Mouse (Mus musculus): ENCODE data around the gene Slc13a1.
"Not testable (repeated sequence)": the region's sequence is repeated elsewhere in the genome, so short reads cannot be mapped to it uniquely, and the experiment has no call there.

The Slc13a1 gene

DNA sequence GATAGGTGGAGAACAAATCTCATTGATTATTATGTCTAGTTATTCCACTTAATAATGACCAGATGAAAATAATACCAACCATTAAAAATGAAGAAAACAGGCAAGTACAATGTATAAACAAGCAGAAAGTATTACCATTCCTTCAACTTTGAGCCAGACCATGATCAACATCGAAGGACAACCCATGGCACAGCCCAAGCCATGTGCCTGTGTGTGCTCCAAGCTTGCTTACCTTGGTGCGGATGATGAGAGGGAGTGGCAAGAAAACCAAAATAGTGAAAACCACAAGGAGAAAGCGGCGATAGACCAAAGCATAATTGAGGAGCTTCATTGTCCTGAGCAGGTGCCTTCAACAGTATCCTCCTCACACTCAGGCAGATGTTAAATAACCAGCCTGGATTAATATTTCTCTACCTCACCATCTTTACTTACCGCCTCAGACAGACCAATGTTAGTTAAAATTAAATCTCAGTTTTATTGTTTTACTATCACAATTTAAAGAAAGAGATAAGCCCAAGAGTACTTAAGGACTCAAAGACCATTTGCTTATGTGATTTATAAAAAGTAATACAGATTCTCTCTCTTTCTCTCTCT lies at the start of gene Slc13a1:
Gene Slc13a1 (minus strand): TSS at position 359 of the 594 bp plus-strand sequence.
- no peak for DNase-seq (ENCODE audit: low read depth)

DNA sequence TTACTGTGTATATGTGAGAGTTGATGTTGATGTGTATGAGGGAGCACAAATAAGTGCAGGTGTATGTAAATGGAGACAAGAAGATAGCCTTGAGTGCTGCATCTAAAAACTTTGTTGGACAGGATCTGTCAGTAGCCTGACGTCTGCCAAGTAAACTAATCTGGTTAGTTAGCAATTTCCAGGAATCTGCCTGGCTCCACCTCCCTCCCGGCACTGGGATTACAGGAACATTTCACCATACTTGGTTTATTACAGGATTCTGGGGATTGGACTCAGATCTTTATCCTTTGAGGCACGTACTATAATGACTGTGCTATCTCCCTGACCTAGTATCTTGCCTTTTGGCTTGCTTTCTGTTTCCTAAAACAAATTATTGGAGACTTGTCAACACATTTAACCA lies 40.0 kb upstream of the Slc13a1 start:
- DNase-seq (ENCODE audit: low read depth), result no peak

DNA sequence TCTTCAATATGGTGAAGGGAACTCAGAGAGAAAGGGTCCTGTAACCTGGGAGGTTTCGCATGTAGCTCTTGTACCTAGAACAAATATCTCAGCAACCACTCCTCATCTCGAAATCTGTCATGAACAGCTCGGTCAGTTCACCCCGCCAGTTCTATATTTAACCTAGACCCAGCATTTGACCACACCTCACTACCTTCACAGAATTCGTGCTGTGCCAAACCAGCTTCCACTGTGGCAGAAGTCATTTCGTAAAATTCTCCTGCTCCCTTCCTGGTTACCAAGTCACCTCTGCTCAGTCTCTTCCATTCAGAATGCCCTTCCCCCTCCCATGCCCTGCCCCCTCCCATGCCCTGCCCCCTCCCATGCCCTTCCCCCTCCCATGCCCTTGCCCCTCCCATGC lies 34.3 kb upstream of the Slc13a1 start:
- DNase-seq (ENCODE audit: low read depth), result no peak

DNA sequence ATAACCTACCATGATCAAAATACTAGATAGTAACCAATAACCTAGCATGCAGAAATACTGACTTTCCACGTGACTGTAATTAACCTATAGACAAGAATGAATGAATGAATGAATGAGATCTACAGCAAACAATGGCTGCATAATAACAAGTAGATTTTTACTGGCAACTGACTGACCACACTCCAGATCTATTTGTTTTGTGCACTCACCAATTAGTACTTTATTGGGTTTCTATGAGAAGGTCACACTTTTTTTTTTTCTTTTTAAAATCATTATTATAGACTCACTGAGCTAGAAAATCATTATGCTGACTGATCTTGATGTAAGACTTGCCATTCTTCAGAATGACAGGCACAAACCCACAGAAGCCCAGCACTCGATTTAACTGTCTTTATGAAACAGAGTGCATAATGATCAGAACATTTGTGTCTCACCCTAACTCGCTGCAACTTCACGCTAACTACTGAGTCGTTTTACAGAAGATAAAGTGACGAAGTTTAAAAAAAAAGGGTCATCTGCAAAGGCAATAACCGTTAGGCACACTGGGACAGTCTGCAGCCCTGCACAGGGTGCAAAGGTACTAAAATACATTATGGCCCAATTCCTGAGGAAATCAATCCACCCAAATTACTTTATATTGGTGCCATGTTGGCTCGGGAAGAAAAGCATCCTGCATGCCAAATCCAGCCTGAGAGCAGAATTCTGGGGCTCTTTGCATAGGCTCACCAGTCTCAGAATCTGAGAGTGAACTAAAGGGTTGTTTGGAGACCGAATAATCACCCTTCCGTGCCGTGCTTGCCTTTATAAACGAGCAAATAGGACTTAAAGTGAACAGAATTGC lies 33.0 kb upstream of the Slc13a1 start:
- DNase-seq (ENCODE audit: low read depth), result no peak

DNA sequence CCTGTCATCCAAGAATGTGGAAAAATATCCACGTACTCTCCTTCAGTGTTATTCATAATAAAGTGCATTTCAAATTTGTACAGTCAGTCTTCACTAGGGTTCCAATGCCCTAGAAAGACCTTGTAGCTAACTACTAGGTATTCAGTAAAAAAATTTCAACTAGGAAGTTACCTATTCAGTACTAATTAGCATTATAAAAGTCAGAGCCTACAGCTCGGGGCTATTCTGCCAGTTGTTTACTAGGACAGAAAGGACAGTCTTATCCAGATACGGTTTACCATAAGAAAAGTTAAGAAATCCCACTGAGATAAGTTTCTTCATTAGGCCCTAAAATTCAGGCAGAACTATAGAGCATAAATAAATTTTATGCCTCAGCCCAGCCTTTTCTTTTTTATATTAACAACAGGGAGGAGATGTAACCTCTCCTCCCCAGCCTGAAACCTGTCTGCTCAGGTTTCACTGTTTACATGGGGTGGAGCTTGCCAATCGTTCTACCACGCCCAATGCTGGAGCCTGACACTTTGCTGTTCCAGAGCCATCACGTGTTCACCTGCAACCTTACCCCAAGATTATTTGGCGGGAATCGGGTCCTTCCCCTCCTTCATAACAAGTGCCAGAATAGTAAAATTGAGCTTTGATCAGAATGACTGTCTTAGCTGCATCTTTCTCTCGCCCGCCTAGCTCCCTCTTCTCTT lies 29.8 kb upstream of the Slc13a1 start:
- not testable (repeated sequence) for DNase-seq (ENCODE audit: low read depth)

DNA sequence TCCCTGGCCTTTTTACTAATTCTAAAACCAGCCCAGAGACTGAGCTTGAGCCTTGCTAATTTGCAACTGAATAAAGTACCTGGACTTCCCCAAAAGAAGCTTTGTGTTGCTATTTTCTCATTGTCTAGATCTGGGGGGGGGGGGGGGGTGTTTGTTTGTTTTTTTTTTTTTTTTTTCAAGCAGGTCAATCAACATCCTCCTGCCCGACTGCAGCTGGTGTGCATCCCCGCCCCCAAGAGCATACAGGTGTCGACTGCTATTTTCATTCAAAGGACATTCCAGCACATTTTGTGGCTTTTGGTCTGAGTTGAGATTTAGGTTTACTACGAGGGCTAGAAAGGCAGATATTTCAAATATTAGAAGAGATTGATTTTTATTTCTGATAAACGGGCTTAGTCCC lies 28.5 kb upstream of the Slc13a1 start:
- DNase-seq (ENCODE audit: low read depth), result not testable (repeated sequence)

DNA sequence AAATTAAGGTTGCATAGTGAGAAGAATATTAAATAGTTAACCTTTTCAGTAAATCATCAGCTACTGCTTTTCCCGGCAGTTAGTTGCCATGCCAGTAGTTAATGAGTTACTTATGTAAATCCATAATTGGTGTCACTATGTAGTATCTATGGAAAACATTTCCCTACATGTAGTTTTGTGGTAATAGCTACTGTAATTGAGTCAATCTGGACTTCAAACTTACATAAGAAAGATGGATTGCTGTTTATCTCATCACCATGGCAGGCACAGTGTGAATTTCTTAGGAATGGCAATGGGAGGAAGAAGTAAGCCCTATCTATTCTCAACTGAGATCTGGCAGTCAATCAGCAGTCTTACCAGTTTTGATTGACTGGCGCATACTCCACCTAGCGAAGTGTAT lies 15.5 kb upstream of the Slc13a1 start:
- DNase-seq (ENCODE audit: low read depth), result no peak

DNA sequence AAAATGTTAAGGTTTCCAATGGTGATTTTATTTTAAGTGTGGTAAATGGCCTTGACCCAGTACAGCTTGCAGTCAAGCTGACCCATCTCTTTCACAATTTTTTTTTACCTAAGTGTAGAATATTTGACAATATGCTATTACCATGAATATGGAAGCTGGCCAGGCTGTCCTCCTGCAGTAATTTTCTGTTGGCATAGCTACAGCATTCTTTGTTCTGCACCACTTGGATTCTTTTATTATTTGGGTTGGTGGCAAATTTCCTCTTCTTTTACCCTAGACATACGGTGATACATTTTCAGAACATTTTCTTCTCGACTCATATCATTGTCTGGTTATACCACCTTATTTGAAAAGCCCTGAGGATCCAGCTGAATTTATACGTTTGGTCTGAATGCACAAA lies 7.5 kb upstream of the Slc13a1 start:
- no peak for DNase-seq (ENCODE audit: low read depth)

DNA sequence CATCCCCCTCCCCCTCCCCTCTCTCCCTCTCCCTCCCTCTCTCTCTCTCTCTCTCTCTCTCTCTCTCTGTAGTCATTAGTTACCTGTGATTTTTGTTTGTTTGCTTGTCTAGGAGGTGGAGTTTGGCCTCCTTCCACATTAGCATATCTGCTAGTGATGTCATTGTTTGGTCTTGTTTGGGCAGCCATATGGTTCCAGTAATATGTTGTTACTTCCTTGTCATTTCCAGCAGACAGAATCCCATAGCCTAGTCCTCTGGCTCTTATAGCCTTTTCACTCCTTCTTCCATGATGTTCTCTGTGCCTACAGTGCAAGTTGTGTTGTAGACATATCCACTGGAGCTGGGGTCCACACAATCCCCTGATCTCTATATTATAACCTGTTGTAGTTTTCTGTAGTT lies 6.1 kb upstream of the Slc13a1 start:
- DNase-seq (ENCODE audit: low read depth), result no peak

DNA sequence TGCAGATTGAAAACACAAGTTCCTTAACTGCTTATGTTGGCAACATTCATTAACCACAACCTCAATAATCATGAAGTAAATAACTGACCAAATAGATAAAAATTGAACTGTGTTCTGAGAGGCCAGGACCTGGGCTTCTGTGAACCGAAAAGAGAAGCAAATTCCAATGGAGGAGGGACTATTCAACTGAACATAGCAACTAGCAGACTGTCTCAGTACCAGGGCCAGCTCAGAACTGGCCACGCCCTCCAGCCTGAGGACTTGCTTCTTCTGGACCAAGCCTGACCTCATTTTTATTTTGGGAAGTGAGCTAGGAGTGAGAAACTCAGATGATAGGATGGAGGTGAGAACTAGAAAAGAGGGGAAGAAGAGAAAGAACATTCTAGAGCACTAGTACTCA lies 4.8 kb upstream of the Slc13a1 start:
- no peak for DNase-seq (ENCODE audit: low read depth)

DNA sequence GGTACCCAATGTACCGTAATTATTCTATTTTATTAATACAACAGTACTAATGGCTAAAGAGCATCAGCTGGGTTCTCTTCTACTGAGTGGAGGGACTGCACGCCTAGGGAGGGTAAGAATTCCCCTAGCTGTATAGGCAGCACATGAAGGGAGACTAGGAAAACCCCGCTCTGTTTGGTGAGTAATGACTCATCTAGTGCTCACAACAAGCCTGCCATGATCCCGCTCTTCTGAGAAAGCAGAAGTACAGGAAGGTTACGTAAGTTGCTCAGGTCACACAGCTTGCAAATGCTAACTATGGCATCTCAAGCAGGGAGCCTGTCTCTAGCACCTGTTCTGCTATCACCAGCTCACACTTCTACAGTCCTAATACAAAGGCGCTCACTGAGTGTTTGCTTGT lies 1.1 kb downstream of the Slc13a1 start:
- DNase-seq (ENCODE audit: low read depth), result no peak

DNA sequence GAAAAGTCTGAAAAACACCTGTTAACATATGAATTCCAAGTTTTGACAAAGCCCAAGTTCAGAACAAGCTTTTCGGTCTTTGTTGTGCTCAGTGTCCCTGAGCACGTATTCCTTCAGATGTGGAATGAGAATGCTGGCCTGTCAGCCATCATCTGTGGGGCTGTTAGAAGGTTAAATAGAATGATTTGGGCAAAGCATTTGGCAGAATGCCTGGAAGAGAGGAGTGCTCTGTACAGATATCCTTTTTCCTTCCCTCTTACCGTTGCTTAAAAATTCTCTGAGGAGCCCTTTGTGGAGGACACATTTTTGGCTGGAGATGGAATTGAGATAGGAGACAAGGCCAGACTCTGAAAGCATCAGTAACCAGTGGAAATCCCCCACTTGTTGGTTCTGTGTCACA lies 2.6 kb downstream of the Slc13a1 start:
- DNase-seq (ENCODE audit: low read depth), result no peak

DNA sequence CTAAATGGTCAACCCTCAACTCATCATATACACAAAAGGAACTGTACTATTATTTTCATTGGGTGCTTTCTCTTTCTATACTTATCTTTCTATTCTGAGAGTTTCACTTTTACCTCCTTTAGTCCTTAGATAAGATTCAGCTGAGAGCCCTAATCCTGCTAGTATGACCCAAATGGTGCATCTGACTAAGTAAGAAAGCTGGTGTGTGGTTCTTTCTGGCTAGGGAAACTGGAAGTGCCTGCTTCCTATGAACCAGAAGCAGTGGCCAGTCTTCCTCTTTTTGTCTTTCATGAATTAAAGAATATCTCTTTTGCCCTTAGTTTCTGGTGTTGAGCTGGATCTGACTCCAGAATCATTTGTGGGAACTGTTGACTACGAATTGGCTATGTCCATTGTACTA lies 8.1 kb downstream of the Slc13a1 start:
- no peak for DNase-seq (ENCODE audit: low read depth)

DNA sequence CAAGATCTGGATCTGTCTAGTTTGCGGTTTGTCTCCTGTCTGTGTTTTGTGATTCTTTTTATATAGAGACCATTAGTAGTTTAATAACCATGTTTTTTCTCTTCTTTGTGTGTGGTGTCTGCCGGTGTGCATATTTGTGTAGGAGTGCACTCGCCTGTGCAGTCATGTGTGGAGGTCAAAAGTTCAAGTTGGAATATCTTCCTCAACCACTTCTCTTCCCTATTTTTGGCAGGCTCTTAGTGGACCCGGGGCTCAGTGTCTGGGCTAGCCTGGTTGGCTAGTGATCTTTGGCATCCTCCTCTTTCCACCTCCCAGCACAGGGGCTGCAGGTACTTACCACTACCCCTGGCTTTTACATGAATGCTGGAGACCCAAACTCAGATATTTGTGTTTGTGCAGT lies 13.0 kb downstream of the Slc13a1 start:
- DNase-seq (ENCODE audit: low read depth), result no peak

DNA sequence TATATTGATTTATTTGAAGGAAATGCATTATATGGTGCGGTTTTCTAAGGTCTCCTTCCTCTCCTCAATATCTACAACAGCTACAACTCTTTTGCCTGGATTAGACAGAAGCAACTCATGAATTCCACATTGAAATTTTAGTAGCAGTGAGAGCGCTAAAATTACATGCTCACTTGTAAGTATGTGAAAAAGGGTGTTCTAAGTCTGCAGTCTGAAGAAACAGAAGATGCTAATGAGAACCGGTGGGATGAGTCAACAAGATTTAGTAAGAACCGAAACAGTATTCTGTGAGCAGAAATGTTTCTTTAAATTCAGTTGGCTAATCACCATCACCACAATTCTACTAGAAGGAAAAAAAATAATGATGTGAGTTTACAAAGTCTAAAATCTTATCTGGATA lies 34.9 kb downstream of the Slc13a1 start:
- DNase-seq (ENCODE audit: low read depth), result no peak

DNA sequence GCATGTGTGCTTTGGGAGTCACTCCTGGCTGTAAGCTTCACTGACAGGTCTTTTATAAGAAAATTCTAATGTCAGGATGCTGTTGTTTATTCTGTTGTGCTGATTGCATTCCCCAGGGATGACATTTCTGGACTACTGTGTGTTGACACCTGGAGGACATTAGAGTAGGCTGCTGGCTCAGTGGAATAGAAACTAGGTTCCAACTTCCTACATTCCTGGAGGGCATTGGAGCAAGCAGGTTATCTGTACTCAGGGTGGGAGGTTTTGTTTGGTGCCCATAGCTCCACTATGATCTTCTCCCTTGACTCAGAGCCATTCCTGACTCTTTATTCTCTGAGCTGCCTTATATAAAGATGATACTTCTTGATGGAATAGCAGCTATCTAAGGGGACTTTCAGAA lies 45.3 kb downstream of the Slc13a1 start:
- DNase-seq (ENCODE audit: low read depth), result no peak

DNA sequence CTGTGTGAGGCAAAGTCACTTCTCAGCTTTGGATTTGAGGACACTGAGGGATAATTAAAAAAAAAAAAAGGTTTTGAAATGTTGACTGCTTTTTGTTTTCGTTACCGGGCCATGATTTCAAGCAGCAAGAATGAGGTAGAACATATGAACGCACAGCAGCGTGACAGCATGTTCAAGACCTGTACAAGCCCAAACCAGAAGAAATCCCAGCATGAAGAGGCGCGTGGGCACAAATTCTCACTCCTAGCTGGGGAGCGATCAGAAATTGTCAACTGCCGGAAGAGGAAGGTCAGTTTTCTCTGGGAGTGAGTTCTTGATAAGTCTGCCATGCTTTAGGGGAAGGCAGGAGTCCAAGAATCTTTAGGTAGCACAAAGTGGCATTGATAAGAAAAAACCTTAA lies 56.3 kb downstream of the Slc13a1 start:
- DNase-seq (ENCODE audit: low read depth), result no peak

DNA sequence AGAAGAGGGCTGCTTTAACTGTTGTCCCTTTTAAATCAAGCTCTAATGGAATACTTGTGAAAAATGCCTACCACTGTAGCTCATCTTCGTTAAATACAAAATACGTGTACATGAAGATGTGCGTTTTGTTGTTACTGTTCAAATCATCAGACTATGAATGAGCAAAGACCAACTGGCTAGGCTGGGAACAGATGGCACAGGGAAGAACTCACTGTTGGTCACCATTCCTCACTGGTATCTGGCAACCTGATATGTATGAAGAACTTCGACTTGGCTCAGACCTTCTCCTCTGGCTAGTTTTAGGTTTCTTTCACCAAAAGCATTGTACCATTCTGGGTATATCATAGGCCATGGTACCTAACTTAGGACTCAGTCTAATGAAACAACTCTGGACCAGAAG lies 59.4 kb downstream of the Slc13a1 start:
- DNase-seq (ENCODE audit: low read depth), result no peak

DNA sequence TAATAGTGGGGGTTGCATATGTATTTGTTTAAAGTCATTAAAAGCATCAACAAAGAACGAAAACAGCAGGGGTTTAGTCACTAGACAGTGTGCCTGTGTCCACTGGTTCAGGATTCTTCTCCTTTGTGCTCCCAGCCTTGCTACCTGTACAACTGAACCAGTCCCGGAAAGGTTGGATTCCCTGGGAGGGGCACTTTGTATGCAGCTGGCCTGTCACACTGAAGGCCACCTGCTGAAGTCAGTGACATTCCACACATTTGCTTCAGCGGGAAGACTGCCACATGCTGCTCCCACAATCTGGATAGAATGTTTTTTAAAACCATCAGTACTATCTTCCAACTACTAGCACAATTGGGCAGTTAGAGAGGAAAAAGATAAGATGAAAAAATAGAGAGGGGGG lies 61.7 kb downstream of the Slc13a1 start:
- DNase-seq (ENCODE audit: low read depth), result no peak

DNA sequence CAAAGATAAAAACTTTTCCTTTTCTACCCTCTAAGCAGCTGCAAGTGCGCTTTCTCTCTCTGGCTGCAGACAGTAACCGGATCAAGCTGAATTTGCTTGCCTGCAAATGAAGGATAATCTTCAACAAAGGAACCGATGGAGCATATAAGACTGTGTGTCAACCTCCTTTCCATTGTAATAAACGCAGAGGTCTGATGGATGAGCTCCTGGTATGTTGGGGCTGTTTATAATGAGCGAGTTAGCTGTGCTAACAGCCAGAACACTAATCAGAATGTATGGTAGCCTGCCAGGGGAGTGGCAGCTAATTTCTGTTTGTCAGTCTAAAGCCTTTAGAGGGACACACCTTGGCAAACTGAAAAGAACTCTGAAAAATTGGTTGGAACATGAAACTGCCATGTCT lies 62.2 kb downstream of the Slc13a1 start:
- DNase-seq (ENCODE audit: low read depth), result no peak

DNA sequence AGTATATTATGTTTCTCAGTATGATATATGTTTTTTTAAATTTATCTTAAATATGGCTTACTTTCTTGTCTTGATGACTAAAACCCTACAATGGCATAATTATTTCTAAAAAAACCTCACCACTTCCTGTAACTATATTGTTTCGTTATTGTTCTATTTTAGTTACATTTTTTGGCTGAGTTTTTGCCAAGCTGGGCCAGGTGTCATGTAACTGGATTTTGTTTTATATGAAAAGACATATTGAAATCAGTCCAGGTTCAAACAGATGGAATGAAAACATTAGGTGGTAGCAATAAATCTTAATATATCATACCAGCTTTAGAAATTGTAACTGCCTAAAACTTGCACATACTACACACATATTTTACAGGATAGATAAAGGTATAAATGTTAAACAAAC lies 66.6 kb downstream of the Slc13a1 start:
- no peak for DNase-seq (ENCODE audit: low read depth)

DNA sequence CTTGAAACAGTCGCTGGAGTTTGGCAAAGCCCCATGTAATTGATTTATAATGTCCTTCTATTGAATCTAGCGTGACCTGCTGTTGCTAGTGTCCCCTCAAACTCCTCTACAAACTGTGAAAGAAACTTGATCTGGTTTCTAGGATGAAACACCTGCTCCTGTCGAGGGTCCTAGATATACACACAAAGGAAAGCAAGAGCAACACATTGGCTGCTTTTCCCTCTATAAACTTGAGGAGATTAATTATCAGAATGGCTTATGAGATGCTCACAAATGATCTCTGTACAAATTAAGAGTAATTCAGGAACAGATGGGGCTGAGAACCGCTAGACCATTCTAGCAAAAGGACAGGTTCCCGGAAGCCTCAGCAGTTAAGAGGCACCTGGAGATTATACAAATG lies 67.2 kb downstream of the Slc13a1 start:
- DNase-seq (ENCODE audit: low read depth), result no peak

DNA sequence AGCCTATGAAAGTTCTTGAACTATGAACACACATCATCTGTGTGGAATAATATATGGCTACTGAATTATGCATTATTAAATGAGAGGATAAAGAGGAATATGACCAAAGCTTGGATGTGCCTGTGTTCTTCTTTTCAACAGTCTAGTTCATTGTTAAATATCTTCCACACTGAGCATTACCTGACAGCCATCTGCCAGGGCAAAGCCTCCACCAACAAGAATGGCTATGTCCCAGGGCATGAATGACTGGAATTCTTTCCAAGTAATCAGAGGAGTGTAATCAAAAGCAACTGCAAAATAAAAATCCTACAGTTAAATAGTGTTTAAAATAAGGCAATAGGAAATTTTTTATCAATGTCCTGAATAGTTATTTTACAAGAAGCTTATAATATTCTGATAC lies 70.5 kb downstream of the Slc13a1 start:
- DNase-seq (ENCODE audit: low read depth), result no peak

Measured in naive thymus-derived CD4-positive, alpha-beta T cell, adult 2 months (primary cell).